Mouse (Mus musculus) brain, embryonic 14.5 days (tissue): Measurements from ENCODE around the gene Hebp1.

ENCODE experiments used
- CTCF ChIP-seq: fragments of 200-500 bp; IDR thresholded peaks from 2 replicates; pipeline ENCODE4 v1.5.1; 2012; ENCODE audit warnings: inconsistent platforms, mild to moderate bottlenecking, moderate library complexity, borderline replicate concordance; ENCODE audit not compliant: insufficient read depth, insufficient read length; ENCODE audit errors: extremely low read depth
- POLR2A ChIP-seq: fragments of 200-500 bp; IDR thresholded peaks from 2 replicates; pipeline ENCODE4 v1.6.1; 2012; ENCODE audit warnings: mild to moderate bottlenecking, inconsistent platforms, borderline replicate concordance; ENCODE audit not compliant: poor library complexity, insufficient read depth, insufficient read length, severe bottlenecking; ENCODE audit errors: extremely low read depth

- no peak for TF ChIP-seq CTCF
- TF ChIP-seq POLR2A, result no peak
Measured at GRCm38 (mm10) chr6:135183961-135184360, 13.9 kb downstream of the Hebp1 start.
